Mouse (Mus musculus): ENCODE results near the gene Sec13. TPM values are rescaled to one million over a fixed set of nuclear protein-coding genes. Genes with fewer than 3 reads are reported as not detected.
"Not testable (repeated sequence)": the region's sequence is repeated elsewhere in the genome, so short reads cannot be mapped to it uniquely, and the experiment has no call there.

Sec13 gene
- polyA plus RNA-seq, 1 experiment: 104 TPM

- peaks cover 59% of the 10 kb centered on the region for H3K36me3 ChIP-seq (ENCODE audit: control insufficient read depth, insufficient read depth, low read length, poor library complexity, severe bottlenecking)
- H3K4me3 ChIP-seq (ENCODE audit: low read depth, low read length): no peak within 1 kb of the TSS
- TF ChIP-seq CTCF (IDR thresholded peaks at IDR 0.05; ENCODE audit: low read depth, low read length): no peak
- TF ChIP-seq EP300 (IDR thresholded peaks at IDR 0.05; ENCODE audit: insufficient read depth, low read depth, low read length): no peak
- TF ChIP-seq POLR2A (IDR thresholded peaks at IDR 0.05; ENCODE audit: insufficient read depth, low read length): no peak
- no peak within 1 kb of the TSS for H3K9ac ChIP-seq (ENCODE audit: low read depth, poor library complexity, severe bottlenecking)
- H3K27ac ChIP-seq (ENCODE audit: insufficient read depth, low read length): no peak within 1 kb of the TSS
- H3K27me3 ChIP-seq (ENCODE audit: control insufficient read depth, insufficient read depth, low read length, poor library complexity, severe bottlenecking): no peaks in the 10 kb centered on the region
- no peaks in the 10 kb centered on the region for H3K4me1 ChIP-seq (ENCODE audit: control insufficient read depth, insufficient read depth, low read length)
- no peaks in the 10 kb centered on the region for H3K9me3 ChIP-seq (replicated peaks; ENCODE audit: control insufficient read depth, insufficient read depth, low read length, poor library complexity, severe bottlenecking)
Observed at GRCm38 (mm10) chr6:113719878-113720277, 20.7 kb downstream of the Sec13 start, which contains the start of gene Ghrl. Gene Ghrl, minus strand, starts transcription at chr6:113719880.

GRCm38 (mm10) chr6:113717541-113717940 is 23.0 kb downstream of the Sec13 start:
- H3K9me3 ChIP-seq (replicated peaks; ENCODE audit: control insufficient read depth, insufficient read depth, low read length, poor library complexity, severe bottlenecking): no peaks in the 10 kb centered on the region
- TF ChIP-seq CTCF (IDR thresholded peaks at IDR 0.05; ENCODE audit: low read depth, low read length) (no peak), POLR2A (IDR thresholded peaks at IDR 0.05; ENCODE audit: insufficient read depth, low read length) (no peak), EP300 (IDR thresholded peaks at IDR 0.05; ENCODE audit: insufficient read depth, low read depth, low read length) (no peak)
- H3K27me3 ChIP-seq (ENCODE audit: control insufficient read depth, insufficient read depth, low read length, poor library complexity, severe bottlenecking): no peaks in the 10 kb centered on the region
- no peak overlapping the region for H3K9ac ChIP-seq (ENCODE audit: low read depth, poor library complexity, severe bottlenecking)
- H3K36me3 ChIP-seq (ENCODE audit: control insufficient read depth, insufficient read depth, low read length, poor library complexity, severe bottlenecking): peaks cover 62% of the 10 kb centered on the region
- no peaks in the 10 kb centered on the region for H3K4me1 ChIP-seq (ENCODE audit: control insufficient read depth, insufficient read depth, low read length)
- no peak overlapping the region for H3K4me3 ChIP-seq (ENCODE audit: low read depth, low read length)
- no peak overlapping the region for H3K27ac ChIP-seq (ENCODE audit: insufficient read depth, low read length)

GRCm38 (mm10) chr6:113714797-113715196 is 25.7 kb downstream of the Sec13 start:
- Histone ChIP-seq H3K4me3 (ENCODE audit: low read depth, low read length) (no peak overlapping the region), H3K4me1 (ENCODE audit: control insufficient read depth, insufficient read depth, low read length) (no peaks in the 10 kb centered on the region), H3K27me3 (ENCODE audit: control insufficient read depth, insufficient read depth, low read length, poor library complexity, severe bottlenecking) (no peaks in the 10 kb centered on the region), H3K9ac (ENCODE audit: low read depth, poor library complexity, severe bottlenecking) (no peak overlapping the region), H3K36me3 (ENCODE audit: control insufficient read depth, insufficient read depth, low read length, poor library complexity, severe bottlenecking) (peaks cover 77% of the 10 kb centered on the region), H3K27ac (ENCODE audit: insufficient read depth, low read length) (no peak overlapping the region), H3K9me3 (replicated peaks; ENCODE audit: control insufficient read depth, insufficient read depth, low read length, poor library complexity, severe bottlenecking) (peaks cover 22% of the 10 kb centered on the region)
- TF ChIP-seq POLR2A (IDR thresholded peaks at IDR 0.05; ENCODE audit: insufficient read depth, low read length) (no peak), CTCF (IDR thresholded peaks at IDR 0.05; ENCODE audit: low read depth, low read length) (no peak), EP300 (IDR thresholded peaks at IDR 0.05; ENCODE audit: insufficient read depth, low read depth, low read length) (no peak)

DNA sequence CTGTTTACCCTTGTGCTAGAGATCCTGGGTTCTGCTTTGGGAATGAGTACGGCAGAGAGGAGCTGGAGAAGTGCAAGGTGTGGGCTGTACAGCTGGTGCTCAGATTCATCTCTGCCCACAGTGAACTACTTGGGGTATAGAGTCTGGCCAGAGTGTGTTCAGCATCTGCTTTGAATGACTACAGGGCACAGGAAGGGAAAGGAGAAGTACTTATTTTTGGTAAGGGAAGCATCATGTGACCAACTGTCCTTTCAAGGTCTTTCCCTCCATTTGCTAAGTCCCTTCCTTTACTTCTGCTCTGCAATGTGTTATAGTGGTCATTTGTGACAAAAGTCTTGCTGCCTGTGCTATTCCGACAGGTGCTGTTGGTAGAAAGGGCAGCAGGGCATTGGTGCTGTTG is 26.3 kb downstream of the Sec13 start:
- TF ChIP-seq CTCF (IDR thresholded peaks at IDR 0.05; ENCODE audit: low read depth, low read length): no peak
- TF ChIP-seq POLR2A (IDR thresholded peaks at IDR 0.05; ENCODE audit: insufficient read depth, low read length): no peak
- no peak for TF ChIP-seq EP300 (IDR thresholded peaks at IDR 0.05; ENCODE audit: insufficient read depth, low read depth, low read length)
- Histone ChIP-seq H3K4me1 (ENCODE audit: control insufficient read depth, insufficient read depth, low read length) (no peaks in the 10 kb centered on the region), H3K36me3 (ENCODE audit: control insufficient read depth, insufficient read depth, low read length, poor library complexity, severe bottlenecking) (peaks cover 82% of the 10 kb centered on the region)

GRCm38 (mm10) chr6:113713389-113713788 is 27.2 kb downstream of the Sec13 start:
- Histone ChIP-seq H3K9me3 (replicated peaks; ENCODE audit: control insufficient read depth, insufficient read depth, low read length, poor library complexity, severe bottlenecking) (peaks cover 22% of the 10 kb centered on the region), H3K36me3 (ENCODE audit: control insufficient read depth, insufficient read depth, low read length, poor library complexity, severe bottlenecking) (peaks cover 84% of the 10 kb centered on the region)
- H3K9ac ChIP-seq (ENCODE audit: low read depth, poor library complexity, severe bottlenecking); H3K4me1 ChIP-seq (ENCODE audit: control insufficient read depth, insufficient read depth, low read length); H3K27me3 ChIP-seq (ENCODE audit: control insufficient read depth, insufficient read depth, low read length, poor library complexity, severe bottlenecking); H3K27ac ChIP-seq (ENCODE audit: insufficient read depth, low read length); H3K4me3 ChIP-seq (ENCODE audit: low read depth, low read length): not testable (repeated sequence)

More for the DNA sequence above, 26.3 kb downstream of the Sec13 start:
- H3K9ac ChIP-seq (ENCODE audit: low read depth, poor library complexity, severe bottlenecking): no peak overlapping the region
- no peak overlapping the region for H3K4me3 ChIP-seq (ENCODE audit: low read depth, low read length)
- no peak overlapping the region for H3K27ac ChIP-seq (ENCODE audit: insufficient read depth, low read length)
- H3K9me3 ChIP-seq (replicated peaks; ENCODE audit: control insufficient read depth, insufficient read depth, low read length, poor library complexity, severe bottlenecking): peaks cover 22% of the 10 kb centered on the region
- no peaks in the 10 kb centered on the region for H3K27me3 ChIP-seq (ENCODE audit: control insufficient read depth, insufficient read depth, low read length, poor library complexity, severe bottlenecking)

GRCm38 (mm10) chr6:113712718-113713117 is 27.8 kb downstream of the Sec13 start:
- H3K4me3 ChIP-seq (ENCODE audit: low read depth, low read length): no peak overlapping the region
- H3K27ac ChIP-seq (ENCODE audit: insufficient read depth, low read length): no peak overlapping the region
- peaks cover 22% of the 10 kb centered on the region for H3K9me3 ChIP-seq (replicated peaks; ENCODE audit: control insufficient read depth, insufficient read depth, low read length, poor library complexity, severe bottlenecking)
- no peaks in the 10 kb centered on the region for H3K4me1 ChIP-seq (ENCODE audit: control insufficient read depth, insufficient read depth, low read length)
- H3K27me3 ChIP-seq (ENCODE audit: control insufficient read depth, insufficient read depth, low read length, poor library complexity, severe bottlenecking): no peaks in the 10 kb centered on the region
- H3K36me3 ChIP-seq (ENCODE audit: control insufficient read depth, insufficient read depth, low read length, poor library complexity, severe bottlenecking): peaks cover 88% of the 10 kb centered on the region
- no peak overlapping the region for H3K9ac ChIP-seq (ENCODE audit: low read depth, poor library complexity, severe bottlenecking)
- TF ChIP-seq CTCF (IDR thresholded peaks at IDR 0.05; ENCODE audit: low read depth, low read length): no peak
- TF ChIP-seq POLR2A (IDR thresholded peaks at IDR 0.05; ENCODE audit: insufficient read depth, low read length): no peak
